Mouse (Mus musculus): ENCODE measurements around the gene Wars2. TPM values are rescaled to one million over a fixed set of nuclear protein-coding genes. Genes with fewer than 3 reads are reported as not detected.

The Wars2 gene
- total RNA-seq, 1 experiment, result 4.9 TPM

DNA sequence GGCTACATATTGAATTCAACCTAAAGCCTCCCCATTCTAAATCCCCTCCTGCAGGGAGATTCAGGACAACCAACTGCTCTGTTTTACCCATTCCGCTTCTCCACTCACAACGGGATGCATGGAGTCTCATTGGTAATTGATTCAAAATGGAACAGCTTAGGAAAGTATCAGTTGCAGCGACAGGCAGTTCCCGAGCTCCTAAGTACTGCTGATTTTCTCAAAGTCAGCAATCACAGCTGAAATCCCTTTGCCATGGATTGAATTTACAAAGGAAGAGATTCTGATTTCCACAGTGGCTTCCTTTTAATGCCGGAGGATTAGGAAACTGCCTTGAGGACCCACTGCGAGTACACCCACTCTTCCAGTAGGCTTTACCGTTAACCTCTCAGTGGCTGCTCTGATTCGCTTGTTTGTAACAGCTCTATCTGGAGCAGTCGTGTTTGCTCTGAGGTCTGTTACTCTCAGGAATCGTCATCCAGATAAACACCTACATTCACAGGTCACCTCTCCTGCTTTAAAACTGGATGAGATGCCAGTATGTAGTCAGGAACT, 126.0 kb downstream of the Wars2 start:
- Histone ChIP-seq H3K27ac (ENCODE audit: insufficient read depth, low read depth, low read length, poor library complexity, severe bottlenecking) (no peak overlapping the region), H3K9ac (ENCODE audit: insufficient read depth, low read depth, low read length, poor library complexity, severe bottlenecking) (no peak overlapping the region), H3K4me1 (ENCODE audit: control insufficient read depth in 2 of 2, insufficient read depth in 2 of 2, low read length in 2 of 2, poor library complexity in 1 of 2) (peaks cover 0 to 2% of the 10 kb centered on the region in 2 experiments; a peak in 1 of 4 replicates), H3K36me3 (ENCODE audit: control insufficient read depth, insufficient read depth, low read length, poor library complexity, severe bottlenecking) (no peaks in the 10 kb centered on the region), H3K4me3 (ENCODE audit: insufficient read depth in 1 of 2, low read depth in 1 of 2, low read length in 2 of 2, poor library complexity in 1 of 2, severe bottlenecking in 1 of 2) (no peak overlapping the region), H3K9me3 (ENCODE audit: control insufficient read depth, insufficient read depth, low read depth, low read length) (no peaks in the 10 kb centered on the region)
- DNase-seq (ENCODE audit: low read depth, low spot score), result no peak
- TF ChIP-seq ZNF384 (IDR thresholded peaks at IDR 0.05; ENCODE audit: low read depth, low read length) (no peak), HCFC1 (IDR thresholded peaks at IDR 0.05; ENCODE audit: borderline replicate concordance, insufficient read depth, low read length) (no peak), MAFK (IDR thresholded peaks at IDR 0.05; ENCODE audit: insufficient read depth, low read depth, low read length) (no peak), CHD2 (IDR thresholded peaks at IDR 0.05; ENCODE audit: low read depth, low read length) (no peak), ZC3H11A (IDR thresholded peaks at IDR 0.05; ENCODE audit: borderline replicate concordance, low read depth, low read length) (no peak)
- in situ Hi-C loops (cut with MboI; ENCODE audit: low sequenced_read_pairs in 2 of 2, unreplicated experiment in 2 of 2), result no loop called here

DNA sequence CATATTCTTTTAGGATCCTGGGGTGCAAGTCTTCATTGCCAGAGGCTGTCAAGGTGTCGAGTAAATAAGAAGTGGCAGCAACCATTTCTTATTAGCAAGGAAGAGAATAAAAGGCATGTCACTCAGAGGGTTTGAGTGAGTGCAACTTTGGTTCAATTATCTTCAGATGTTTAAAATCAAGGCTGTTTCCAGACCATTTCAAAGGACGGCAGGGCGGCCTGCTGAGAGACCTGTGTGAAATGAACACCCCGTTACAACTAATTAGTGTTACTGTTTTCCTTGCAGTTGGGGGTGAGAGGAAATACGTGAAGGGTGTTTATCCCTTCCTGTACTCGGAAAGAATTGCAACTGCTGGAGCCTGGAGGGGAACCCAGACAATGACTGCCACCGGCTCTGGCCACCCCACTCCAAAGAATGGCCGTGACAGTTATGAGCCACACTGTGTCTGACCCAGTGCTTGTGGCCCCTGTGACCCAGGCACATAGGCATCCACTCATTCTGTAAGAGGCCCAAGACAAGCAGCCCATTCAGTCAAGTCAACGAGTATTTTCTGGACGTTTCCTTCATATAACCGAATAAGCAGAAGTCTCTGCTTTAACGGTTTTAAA, 137.2 kb downstream of the Wars2 start:
- Histone ChIP-seq H3K9ac (ENCODE audit: insufficient read depth, low read depth, low read length, poor library complexity, severe bottlenecking) (no peak overlapping the region), H3K27ac (ENCODE audit: insufficient read depth, low read depth, low read length, poor library complexity, severe bottlenecking) (no peak overlapping the region), H3K4me1 (ENCODE audit: control insufficient read depth in 2 of 2, insufficient read depth in 2 of 2, low read length in 2 of 2, poor library complexity in 1 of 2) (no peaks in the 10 kb centered on the region), H3K36me3 (ENCODE audit: control insufficient read depth, insufficient read depth, low read length, poor library complexity, severe bottlenecking) (no peaks in the 10 kb centered on the region), H3K4me3 (ENCODE audit: insufficient read depth in 1 of 2, low read depth in 1 of 2, low read length in 2 of 2, poor library complexity in 1 of 2, severe bottlenecking in 1 of 2) (no peak overlapping the region), H3K9me3 (ENCODE audit: control insufficient read depth, insufficient read depth, low read depth, low read length) (no peaks in the 10 kb centered on the region)
- in situ Hi-C loops (cut with MboI; ENCODE audit: low sequenced_read_pairs in 2 of 2, unreplicated experiment in 2 of 2), result no loop called here
- no peak for DNase-seq (ENCODE audit: low read depth, low spot score)
- no peak for TF ChIP-seq ZNF384 (IDR thresholded peaks at IDR 0.05; ENCODE audit: low read depth, low read length)
- TF ChIP-seq ZC3H11A (IDR thresholded peaks at IDR 0.05; ENCODE audit: borderline replicate concordance, low read depth, low read length), result no peak
- no peak for TF ChIP-seq MAFK (IDR thresholded peaks at IDR 0.05; ENCODE audit: insufficient read depth, low read depth, low read length)
- TF ChIP-seq CHD2 (IDR thresholded peaks at IDR 0.05; ENCODE audit: low read depth, low read length), result no peak
- TF ChIP-seq HCFC1 (IDR thresholded peaks at IDR 0.05; ENCODE audit: borderline replicate concordance, insufficient read depth, low read length), result no peak

DNA sequence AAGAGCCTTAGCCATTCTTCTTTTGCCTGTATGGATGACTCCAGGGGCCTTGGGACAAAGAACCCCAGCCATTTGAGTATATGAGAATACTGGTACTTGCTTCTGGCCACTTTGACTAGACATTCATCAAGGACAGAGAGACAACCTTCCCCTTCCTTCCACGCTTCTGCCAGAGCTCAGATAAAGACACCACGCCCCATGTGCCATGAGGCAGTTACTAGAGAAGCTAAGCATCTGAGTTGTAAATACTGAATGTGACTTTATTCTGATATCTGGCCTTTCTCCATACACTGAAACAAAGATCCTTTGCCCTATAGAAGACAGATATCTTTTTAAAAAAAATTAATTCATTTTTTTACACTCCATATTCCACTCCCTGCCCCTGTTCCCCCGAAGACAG, 138.8 kb downstream of the Wars2 start:
- TF ChIP-seq CHD2 (IDR thresholded peaks at IDR 0.05; ENCODE audit: low read depth, low read length) (no peak), ZC3H11A (IDR thresholded peaks at IDR 0.05; ENCODE audit: borderline replicate concordance, low read depth, low read length) (no peak), MAFK (IDR thresholded peaks at IDR 0.05; ENCODE audit: insufficient read depth, low read depth, low read length) (no peak), ZNF384 (IDR thresholded peaks at IDR 0.05; ENCODE audit: low read depth, low read length) (no peak), HCFC1 (IDR thresholded peaks at IDR 0.05; ENCODE audit: borderline replicate concordance, insufficient read depth, low read length) (no peak)
- in situ Hi-C loops (cut with MboI; ENCODE audit: low sequenced_read_pairs in 2 of 2, unreplicated experiment in 2 of 2), result no loop called here
- Histone ChIP-seq H3K36me3 (ENCODE audit: control insufficient read depth, insufficient read depth, low read length, poor library complexity, severe bottlenecking) (no peaks in the 10 kb centered on the region), H3K27ac (ENCODE audit: insufficient read depth, low read depth, low read length, poor library complexity, severe bottlenecking) (no peak overlapping the region), H3K4me3 (ENCODE audit: insufficient read depth in 1 of 2, low read depth in 1 of 2, low read length in 2 of 2, poor library complexity in 1 of 2, severe bottlenecking in 1 of 2) (no peak overlapping the region), H3K9me3 (ENCODE audit: control insufficient read depth, insufficient read depth, low read depth, low read length) (no peaks in the 10 kb centered on the region), H3K4me1 (ENCODE audit: control insufficient read depth in 2 of 2, insufficient read depth in 2 of 2, low read length in 2 of 2, poor library complexity in 1 of 2) (no peaks in the 10 kb centered on the region), H3K9ac (ENCODE audit: insufficient read depth, low read depth, low read length, poor library complexity, severe bottlenecking) (no peak overlapping the region)
- no peak for DNase-seq (ENCODE audit: low read depth, low spot score)

DNA sequence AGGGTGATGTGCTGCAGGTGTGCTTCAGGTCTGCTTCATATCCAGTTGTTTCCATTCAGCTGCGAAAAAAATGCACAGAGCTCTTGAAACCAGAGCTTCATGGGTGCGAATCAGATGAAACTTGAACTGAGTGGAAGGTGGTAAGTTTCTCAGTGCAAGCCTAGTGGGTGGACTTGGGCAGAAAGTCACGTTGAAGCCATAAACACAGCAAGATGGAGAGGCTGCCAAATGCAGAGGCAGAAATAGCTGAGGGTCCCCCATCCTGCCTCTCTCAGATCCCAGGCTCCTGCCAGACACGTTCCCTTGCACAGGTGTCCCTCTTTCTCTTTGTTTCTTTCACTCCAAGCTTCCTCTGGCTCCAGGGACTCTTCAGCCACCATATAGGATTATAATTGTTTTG, 140.6 kb downstream of the Wars2 start:
- DNase-seq (ENCODE audit: low read depth, low spot score), result no peak
- Histone ChIP-seq H3K9ac (ENCODE audit: insufficient read depth, low read depth, low read length, poor library complexity, severe bottlenecking) (no peak overlapping the region), H3K36me3 (ENCODE audit: control insufficient read depth, insufficient read depth, low read length, poor library complexity, severe bottlenecking) (no peaks in the 10 kb centered on the region), H3K9me3 (ENCODE audit: control insufficient read depth, insufficient read depth, low read depth, low read length) (no peaks in the 10 kb centered on the region), H3K4me3 (ENCODE audit: insufficient read depth in 1 of 2, low read depth in 1 of 2, low read length in 2 of 2, poor library complexity in 1 of 2, severe bottlenecking in 1 of 2) (no peak overlapping the region), H3K4me1 (ENCODE audit: control insufficient read depth in 2 of 2, insufficient read depth in 2 of 2, low read length in 2 of 2, poor library complexity in 1 of 2) (no peaks in the 10 kb centered on the region), H3K27ac (ENCODE audit: insufficient read depth, low read depth, low read length, poor library complexity, severe bottlenecking) (no peak overlapping the region)
- no peak for TF ChIP-seq ZNF384 (IDR thresholded peaks at IDR 0.05; ENCODE audit: low read depth, low read length)
- no peak for TF ChIP-seq MAFK (IDR thresholded peaks at IDR 0.05; ENCODE audit: insufficient read depth, low read depth, low read length)
- TF ChIP-seq CHD2 (IDR thresholded peaks at IDR 0.05; ENCODE audit: low read depth, low read length), result no peak
- in situ Hi-C loops (cut with MboI; ENCODE audit: low sequenced_read_pairs in 2 of 2, unreplicated experiment in 2 of 2), result no loop called here

All from ES-E14 (cell line).